Mouse (Mus musculus): ENCODE measurements around the gene Ccdc153.

- no peak for TF ChIP-seq POLR2A (IDR thresholded peaks at IDR 0.05; ENCODE audit: control insufficient read depth, low read depth, low read length)
- TF ChIP-seq CTCF (IDR thresholded peaks at IDR 0.05; ENCODE audit: control insufficient read depth, insufficient read depth, insufficient replicate concordance, low read depth, low read length) = no peak
These were observed 52.0 kb downstream of the Ccdc153 start for GRCm38 (mm10) chr9:44292490-44292889.
